Mouse (Mus musculus) liver, embryonic 14.5 days (tissue): ENCODE results near the gene Ruvbl2.

Experiments
- CTCF ChIP-seq: IDR thresholded peaks from 2 replicates; pipeline ENCODE4 v1.5.1; 2016; ENCODE audit warnings: antibody characterized with exemption, low read depth, control low read depth
- EP300 ChIP-seq: IDR thresholded peaks from 2 replicates; pipeline ENCODE4 v1.6.1; 2016; ENCODE audit warnings: antibody characterized with exemption, low read depth

GRCm38 (mm10) chr7:45406157-45407156 is 31.4 kb downstream of the Ruvbl2 start:
- TF ChIP-seq CTCF (no peak), EP300 (no peak)
